ENCODE assay signal across 12 mouse cellular contexts in the genomic region with DNA sequence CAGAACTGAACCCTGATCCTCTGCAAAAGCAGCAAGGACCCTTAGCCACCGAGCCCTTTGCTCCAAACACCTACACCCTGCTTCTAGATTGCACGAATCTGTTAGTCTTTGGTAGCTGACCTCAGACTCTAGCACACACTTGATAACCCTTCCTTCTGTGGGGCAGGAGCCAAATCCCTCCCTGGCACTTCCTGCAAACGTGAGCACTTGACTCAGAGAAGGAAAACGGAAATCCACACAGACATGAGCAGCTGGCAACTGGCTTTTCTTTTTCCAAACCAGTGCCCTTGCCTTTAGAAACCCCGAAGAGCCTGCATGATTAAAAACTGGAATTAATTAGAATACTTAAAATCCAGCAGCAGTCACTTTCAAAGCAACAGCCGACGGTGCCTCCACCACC.
DNase-seq lines count a peak whose midpoint lies in the region; ATAC-seq lines count a peak whose summit lies in the region.
"Had no signal": no experiment of that assay in that cellular context is flagged by ENCODE, and none has a peak within 500 bp of the region (broad histone marks: within the 10 kb centered on the region; RNA-seq: fewer than 3 reads in every experiment).

No protein-coding gene starts in this region.

- no peak overlapping the region for H3K4me3 ChIP-seq in lung, embryonic 16.5 days (ENCODE audit: low read length)
- H3K4me3 ChIP-seq in heart, embryonic 12.5 days, result no peak overlapping the region
- H3K4me3 ChIP-seq: embryonic facial prominence, embryonic 12.5 days; myocyte had no signal

- no peaks in the 10 kb centered on the region for H3K9me3 ChIP-seq in lung, embryonic 16.5 days (ENCODE audit: control insufficient read depth, low read length)
- no peaks in the 10 kb centered on the region for H3K9me3 ChIP-seq in heart, embryonic 12.5 days (replicated peaks)
- H3K9me3 ChIP-seq: embryonic facial prominence, embryonic 12.5 days had no signal

- no peak overlapping the region; the same call in 1 of the 2 replicates for H3K27ac ChIP-seq in lung, embryonic 16.5 days (ENCODE audit: low read length)
- H3K27ac ChIP-seq in heart, embryonic 12.5 days (ENCODE audit: poor library complexity, severe bottlenecking), result no peak overlapping the region
- H3K27ac ChIP-seq: embryonic facial prominence, embryonic 12.5 days; liver, embryonic 14.5 days had no signal

- no peaks in the 10 kb centered on the region for H3K27me3 ChIP-seq in lung, embryonic 16.5 days (ENCODE audit: control insufficient read depth, insufficient read depth, low read depth, low read length)
- no peaks in the 10 kb centered on the region for H3K27me3 ChIP-seq in heart, embryonic 12.5 days (replicated peaks)
- H3K27me3 ChIP-seq: embryonic facial prominence, embryonic 12.5 days had no signal

- no peaks in the 10 kb centered on the region for H3K36me3 ChIP-seq in lung, embryonic 16.5 days (ENCODE audit: control insufficient read depth, insufficient read depth, low read length)
- H3K36me3 ChIP-seq in heart, embryonic 12.5 days, result no peaks in the 10 kb centered on the region
- H3K36me3 ChIP-seq: embryonic facial prominence, embryonic 12.5 days had no signal

- peaks cover 25% of the 10 kb centered on the region for H3K4me1 ChIP-seq in lung, embryonic 16.5 days (replicated peaks; ENCODE audit: control insufficient read depth, insufficient read depth, low read length)
- H3K4me1 ChIP-seq in heart, embryonic 12.5 days (replicated peaks), result peaks cover 19% of the 10 kb centered on the region

- intact Hi-C loops in heart, postnatal 25 days (cut with DNase I), result loop anchor here (5.0 to 10.0 kb wide), 2 partner anchors 123 to 191 kb away; no protein-coding TSS in a partner anchor

- peak; percentile 68 for DNase-seq in heart, adult 11 months
- DNase-seq in heart, postnatal 25 days (ENCODE audit: low spot score), result no peak
- peak; percentile 16 to 49 for DNase-seq in urinary bladder, postnatal 36 days (ENCODE audit: low spot score in 2 of 2)
- DNase-seq in urinary bladder, postnatal 25 days (ENCODE audit: low spot score), result no peak
- DNase-seq in ovary, adult 18-20 months (ENCODE audit: low spot score), result no peak
- DNase-seq: cerebellum, adult 11 months; right cerebral cortex, postnatal 14 days had no signal

- no peak overlapping the region for H3K9ac ChIP-seq in lung, embryonic 16.5 days (ENCODE audit: low read length)
- H3K9ac ChIP-seq in heart, embryonic 12.5 days, result no peak overlapping the region
- H3K9ac ChIP-seq: embryonic facial prominence, embryonic 12.5 days; liver, embryonic 14.5 days had no signal

- peak; percentile 52; the same call in 1 of the 2 replicates for ATAC-seq in lung, embryonic 16.5 days (ENCODE audit: low read depth)
- ATAC-seq in heart, embryonic 12.5 days (ENCODE audit: insufficient number of reproducible peaks, low FRiP score), result no peak

- 35% methylated on average over 7 of the region's 7 CpGs for WGBS in lung, embryonic 16.5 days
- WGBS in heart, embryonic 12.5 days, result 43% methylated on average over 7 of the region's 7 CpGs

- H3K4me2 ChIP-seq in lung, embryonic 16.5 days (ENCODE audit: low read depth, low read length), result no peak overlapping the region
- H3K4me2 ChIP-seq in heart, embryonic 12.5 days, result no peak overlapping the region
- H3K4me2 ChIP-seq: embryonic facial prominence, embryonic 12.5 days had no signal

Comparison
In these comparisons a context has a peak if more than half of its experiments do, and no peak if none do; other contexts are left out.
1. DNase-seq: peak in heart, adult 11 months (single experiment) and urinary bladder, postnatal 36 days (2 of 2); none in heart, postnatal 25 days (single experiment), urinary bladder, postnatal 25 days (single experiment) and ovary, adult 18-20 months (single experiment).